Mouse (Mus musculus): ENCODE results near the gene Alg12.

DNA sequence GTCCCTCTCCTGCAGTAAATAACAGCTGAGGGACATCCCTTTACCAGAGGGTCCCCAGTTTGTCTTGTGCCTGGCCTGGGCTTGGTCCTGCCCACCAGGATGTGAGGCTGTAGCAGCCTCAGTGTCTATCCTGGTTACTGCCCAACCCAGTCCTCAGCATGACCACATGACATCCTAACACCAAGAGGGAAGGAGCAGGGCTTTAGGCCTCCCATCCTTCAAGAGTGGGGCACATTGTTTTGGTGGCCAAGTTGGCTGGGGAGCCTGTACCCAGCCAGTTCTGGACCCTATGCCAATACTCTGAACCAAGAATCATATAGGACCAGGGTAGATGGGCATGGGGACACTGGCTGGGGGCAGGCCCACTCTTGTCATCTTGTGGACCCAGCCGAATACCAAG lies 29.5 kb upstream of the Alg12 start:
- no peak for TF ChIP-seq CTCF (IDR thresholded peaks at IDR 0.05; ENCODE audit: low read depth)
- TF ChIP-seq EP300 (IDR thresholded peaks at IDR 0.05; ENCODE audit: low read depth) = no peak
